Mouse (Mus musculus): Measurements from ENCODE around the gene Mlh1. TPM values are rescaled to one million over a fixed set of nuclear protein-coding genes. Genes with fewer than 3 reads are reported as not detected.

Gene Mlh1
- polyA plus RNA-seq, 1 experiment from 2014 or later = 52.7 TPM

Other genes with a start within 250 kb of the Mlh1 start
- gene Ccrl2, start 214.3 kb downstream of the Mlh1 start, polyA plus RNA-seq (2016; fragmentation: Nextera tagmentation; extraction: Ambion mirVana) = 0.35 and 0.98 TPM in 2 replicates
- gene Lrrfip2, start 154.2 kb downstream of the Mlh1 start, polyA plus RNA-seq (2016; fragmentation: Nextera tagmentation; extraction: Ambion mirVana) = 38.6 and 39.4 TPM in 2 replicates
- gene Epm2aip1, start 138 bp upstream of the Mlh1 start, polyA plus RNA-seq (2016; fragmentation: Nextera tagmentation; extraction: Ambion mirVana) = 29.7 and 30.4 TPM in 2 replicates
- gene Trank1, start 39.9 kb upstream of the Mlh1 start, polyA plus RNA-seq (2016; fragmentation: Nextera tagmentation; extraction: Ambion mirVana) = 0.09 and 0.11 TPM in 2 replicates
- gene Dclk3, start 167.3 kb upstream of the Mlh1 start, polyA plus RNA-seq (2016; fragmentation: Nextera tagmentation; extraction: Ambion mirVana) = 0.18 and 0.64 TPM in 2 replicates

All from embryonic facial prominence, embryonic 10.5 days (tissue).